Mouse (Mus musculus): ENCODE data around the gene Slc25a51.
"Not testable (repeated sequence)": the region's sequence is repeated elsewhere in the genome, so short reads cannot be mapped to it uniquely, and the experiment has no call there.

Gene Slc25a51

DNA sequence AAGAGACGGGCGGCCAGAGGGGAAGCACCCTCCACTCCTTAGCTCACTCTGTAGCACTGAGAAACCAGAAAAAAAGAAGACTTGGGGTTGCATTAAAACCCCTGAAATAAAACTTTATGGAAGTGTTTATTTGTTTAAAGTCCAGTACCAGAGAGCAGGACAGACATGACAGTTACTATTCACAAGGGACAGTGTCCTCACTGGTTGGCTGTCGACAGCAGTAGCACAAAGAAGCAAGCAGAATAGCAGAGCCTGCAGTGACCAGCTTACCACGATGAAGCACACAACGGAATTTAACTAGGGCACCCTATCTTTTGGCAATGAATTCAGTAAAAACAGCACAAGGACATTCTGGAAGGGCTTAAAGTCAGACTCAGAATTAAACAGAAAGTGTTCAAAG is 10.3 kb downstream of the Slc25a51 start:
- not testable (repeated sequence) for DNase-seq

DNA sequence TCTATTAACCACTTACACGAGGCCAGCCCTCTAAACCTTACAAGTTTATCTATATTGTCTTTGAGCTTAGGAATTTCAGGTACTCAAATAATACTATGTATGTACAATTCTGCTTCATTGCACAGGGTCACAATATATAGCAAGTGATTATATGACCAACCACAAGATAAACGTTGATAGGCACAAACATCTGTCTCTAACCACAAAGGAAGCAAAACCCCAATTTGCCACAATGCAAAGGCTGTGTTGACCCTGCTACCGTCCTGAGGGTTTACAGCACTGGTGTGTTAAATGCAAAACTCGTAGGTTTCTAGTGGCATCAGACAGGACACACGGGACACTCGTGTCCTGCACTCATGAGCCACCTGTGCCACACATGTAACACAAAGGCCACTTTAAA is 12.4 kb downstream of the Slc25a51 start:
- not testable (repeated sequence) for DNase-seq

DNA sequence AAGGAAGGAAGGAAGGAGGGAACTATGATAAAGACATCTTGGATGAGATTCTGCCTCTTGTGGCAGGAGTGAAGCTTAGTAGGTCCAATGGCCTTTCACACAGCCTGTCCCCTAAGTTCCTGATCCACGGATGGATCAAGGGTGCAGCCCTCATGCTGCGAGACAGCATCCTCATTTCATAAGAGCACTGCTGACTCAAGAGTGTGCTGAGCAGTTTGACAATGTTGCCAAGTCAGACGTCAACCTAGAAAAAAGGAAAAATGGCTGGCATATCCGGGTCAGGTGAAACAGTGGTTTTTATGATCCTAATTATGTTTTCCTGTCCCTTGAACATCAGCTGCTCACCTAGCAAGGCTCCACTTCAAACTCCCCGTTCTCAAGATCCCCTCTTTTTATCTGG is 14.9 kb downstream of the Slc25a51 start:
- no peak for DNase-seq

DNA sequence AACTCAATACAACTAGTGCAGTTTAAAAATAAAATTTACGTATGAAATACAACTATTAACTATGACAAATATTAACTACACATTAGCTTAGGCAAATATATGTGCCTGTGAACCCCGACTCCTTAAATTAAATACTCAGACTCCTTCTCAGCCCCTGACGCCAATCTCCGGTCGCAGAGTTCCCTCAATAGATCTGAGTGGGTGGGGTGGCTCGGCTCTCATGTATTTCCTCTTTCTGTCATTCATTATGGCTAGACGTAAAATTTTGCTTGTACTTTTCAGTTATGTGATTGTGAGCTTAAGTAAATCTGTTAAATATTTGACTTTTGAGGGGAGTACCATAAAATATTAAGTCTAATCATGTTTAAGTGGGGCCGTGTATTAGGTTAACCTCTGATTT is 15.6 kb downstream of the Slc25a51 start:
- DNase-seq, result no peak

DNA sequence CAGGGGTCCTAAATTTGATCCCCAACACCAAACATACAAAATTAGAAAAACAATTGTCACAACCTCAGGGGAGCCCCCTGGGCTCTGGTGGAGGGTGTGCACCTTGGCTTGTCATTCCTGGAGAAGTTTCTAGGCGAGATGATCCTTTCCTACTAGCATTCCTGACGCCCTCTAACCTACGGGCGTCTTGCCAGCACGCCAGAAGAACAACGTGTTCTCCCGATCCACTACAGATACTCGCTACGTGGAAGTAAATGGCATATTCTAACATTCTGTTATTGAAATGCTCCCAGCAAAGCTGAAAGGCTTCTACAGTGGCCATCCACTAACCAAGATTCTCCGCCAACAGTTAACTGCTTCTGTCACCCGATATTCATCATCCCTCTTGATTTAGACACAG is 16.0 kb downstream of the Slc25a51 start:
- peak; percentile 28 to 76 for DNase-seq

DNA sequence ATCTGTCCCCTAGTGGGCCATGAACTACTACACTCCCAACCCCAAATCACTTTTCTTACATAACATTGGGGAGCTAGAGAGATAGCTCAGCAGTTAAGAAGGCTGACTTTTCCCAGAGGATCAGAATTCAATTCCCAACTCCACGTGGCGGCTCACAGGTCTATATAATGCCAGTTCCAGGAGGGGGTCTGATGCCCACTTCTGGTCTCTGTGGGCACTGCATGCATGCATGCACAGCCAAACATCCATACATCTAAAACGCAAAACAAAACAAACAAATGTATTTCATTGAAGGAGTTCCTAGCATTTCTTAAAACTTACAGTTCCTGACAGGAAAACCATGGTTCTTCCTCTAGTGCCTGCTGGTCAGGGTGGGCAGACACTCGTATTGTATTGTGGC is 16.5 kb downstream of the Slc25a51 start:
- no peak for DNase-seq

GRCm38 (mm10) chr4:45387296-45387695 is 21.3 kb downstream of the Slc25a51 start:
- not testable (repeated sequence) for DNase-seq

GRCm38 (mm10) chr4:45382133-45382532 is 26.4 kb downstream of the Slc25a51 start:
- peak in 1 of 2 experiments; percentile 37 for DNase-seq

GRCm38 (mm10) chr4:45380903-45381580 is 27.5 kb downstream of the Slc25a51 start:
- DNase-seq, result peak; percentile 23 to 59

GRCm38 (mm10) chr4:45376573-45376972 is 32.0 kb downstream of the Slc25a51 start:
- DNase-seq, result peak in 1 of 2 experiments; percentile 29

- peak in 1 of 2 experiments; percentile 44 for DNase-seq
Observed at GRCm38 (mm10) chr4:45374879-45375278, 33.7 kb downstream of the Slc25a51 start.

DNA sequence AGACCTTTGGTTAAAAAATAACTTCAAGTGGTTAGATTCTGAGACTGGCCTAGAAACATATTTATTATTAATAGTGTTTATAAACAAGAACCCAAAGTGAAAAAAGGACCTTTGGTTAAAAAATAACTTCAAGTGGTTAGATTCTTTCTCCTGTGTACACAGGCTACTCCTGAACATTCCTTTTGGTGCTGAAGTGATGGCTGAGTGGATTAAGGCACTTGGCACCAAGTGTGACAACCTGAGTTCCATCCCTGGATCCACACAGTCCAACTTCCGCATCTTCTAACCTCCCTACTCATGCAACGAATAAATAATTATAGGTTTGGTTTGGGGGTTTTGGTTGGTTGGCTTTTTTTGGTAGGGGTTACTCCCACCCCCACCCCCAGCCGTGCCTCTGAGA is 37.3 kb downstream of the Slc25a51 start:
- DNase-seq, result peak in 1 of 2 experiments; percentile 5

DNA sequence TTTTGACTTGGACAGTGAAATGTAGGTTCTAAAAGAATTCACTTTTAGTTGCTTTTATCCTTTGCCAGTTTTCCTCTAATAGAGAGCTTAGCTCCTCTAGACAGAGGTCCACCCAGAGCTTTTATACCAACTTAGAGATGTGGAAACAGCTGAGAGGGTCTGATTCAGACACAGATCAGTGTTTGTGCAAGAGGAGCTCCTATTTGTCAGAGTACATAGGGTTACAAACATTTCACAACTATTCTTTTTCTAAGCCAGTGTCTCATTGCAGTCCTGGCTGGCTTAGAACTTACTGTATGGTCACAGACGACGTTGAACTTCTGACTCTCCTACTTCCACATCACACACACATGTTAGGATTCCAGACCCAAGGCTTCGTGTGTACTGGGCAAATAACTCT is 51.9 kb downstream of the Slc25a51 start:
- DNase-seq, result no peak
